Mouse (Mus musculus): ENCODE data around the gene Ankrd23.

DNA sequence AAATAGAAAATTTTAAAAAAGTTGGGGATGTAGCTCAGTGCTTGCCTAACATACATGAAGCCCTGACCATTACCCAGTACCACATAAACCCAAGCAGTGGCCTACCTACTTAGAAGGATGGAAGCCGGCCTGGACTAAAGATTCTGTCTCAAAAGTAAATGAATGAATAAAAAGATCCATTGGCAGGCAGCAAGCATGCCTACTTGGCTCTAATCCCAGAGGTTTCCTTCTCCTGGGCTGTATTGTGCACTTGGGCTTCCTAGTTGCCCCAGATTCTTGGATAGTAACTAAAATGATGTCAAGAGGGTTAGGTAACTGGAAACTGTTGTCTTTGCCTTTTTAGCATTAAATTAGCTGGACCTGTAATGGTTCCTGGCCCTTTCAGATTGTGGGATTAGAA lies 23.4 kb downstream of the Ankrd23 start:
- TF ChIP-seq ZNF384 (IDR thresholded peaks at IDR 0.05; ENCODE audit: low read depth, low read length) (no peak), MXI1 (IDR thresholded peaks at IDR 0.05; ENCODE audit: low read depth, low read length) (no peak), CTCF (conservative IDR thresholded peaks at IDR 0.05 in 1 of 2, IDR thresholded peaks at IDR 0.05 in 1 of 2; ENCODE audit: low read depth in 2 of 2, low read length in 2 of 2) (no peak), MAFK (IDR thresholded peaks at IDR 0.05; ENCODE audit: insufficient replicate concordance, low read length) (no peak), MEF2A (IDR thresholded peaks at IDR 0.05; ENCODE audit: borderline replicate concordance, low read depth, low read length) (no peak), ETS1 (conservative IDR thresholded peaks at IDR 0.05; ENCODE audit: low read depth, low read length) (no peak), ZKSCAN1 (IDR thresholded peaks at IDR 0.05; ENCODE audit: borderline replicate concordance, low read depth, low read length) (no peak), MAZ (IDR thresholded peaks at IDR 0.05; ENCODE audit: low read depth, low read length) (no peak), NRF1 (IDR thresholded peaks at IDR 0.05; ENCODE audit: low read depth, low read length) (no peak), EP300 (IDR thresholded peaks at IDR 0.05; ENCODE audit: low read length) (no peak)

All from CH12.LX (cell line).